Mouse (Mus musculus) limb, embryonic 11.5 days (tissue): ENCODE data around the gene Plpp1. TPM values are rescaled to one million over a fixed set of nuclear protein-coding genes. Genes with fewer than 3 reads are reported as not detected.
A peak's percentile ranks its signal among the peaks of the same experiment; 100 is the strongest.

Experiments used
- ATAC-seq: fragments of 200-750 bp; cut with Nextera tagmentation; 2 replicates; pipeline ENCODE4 v1.8.0; 2017; ENCODE audit warnings: low read depth; ENCODE audit not compliant: insufficient number of reproducible peaks, low FRiP score, low TSS enrichment
- DNase-seq: peaks from one replicate; pipeline ENCODE4 v3.0.0-alpha.2; 2015; ENCODE audit warnings: low spot score
- H3K27ac ChIP-seq: fragments of 300-500 bp; sonication (generic); replicated peaks from 2 replicates; pipeline ENCODE4 v1.5.1; 2014; ENCODE audit warnings: low read depth, mild to moderate bottlenecking, low read length
- H3K27me3 ChIP-seq: fragments of 300-500 bp; sonication (generic); 2 replicates; pipeline ENCODE4 v1.6.1; 2014; ENCODE audit warnings: mild to moderate bottlenecking, low read length, mixed read lengths; ENCODE audit not compliant: control insufficient read depth, insufficient read depth
- H3K36me3 ChIP-seq: fragments of 300-500 bp; sonication (generic); 2 replicates; pipeline ENCODE4 v1.6.1; 2014; ENCODE audit warnings: mild to moderate bottlenecking, low read length, moderate library complexity, mixed read lengths; ENCODE audit not compliant: control insufficient read depth, insufficient read depth
- H3K4me1 ChIP-seq: fragments of 300-500 bp; sonication (generic); 2 replicates; pipeline ENCODE4 v1.6.1; 2014; ENCODE audit warnings: low read length, mixed read lengths; ENCODE audit not compliant: control insufficient read depth, insufficient read depth
- H3K4me2 ChIP-seq: fragments of 300-500 bp; sonication (generic); 2 replicates; pipeline ENCODE4 v1.6.1; 2014; ENCODE audit warnings: low read depth, mild to moderate bottlenecking, moderate library complexity; ENCODE audit not compliant: severe bottlenecking
- H3K4me3 ChIP-seq: fragments of 300-500 bp; sonication (generic); 2 replicates; pipeline ENCODE4 v1.5.1; 2014; ENCODE audit warnings: low read depth, low read length
- H3K9ac ChIP-seq: fragments of 300-500 bp; sonication (generic); 2 replicates; pipeline ENCODE4 v1.6.1; 2014; ENCODE audit warnings: mild to moderate bottlenecking, low read length
- H3K9me3 ChIP-seq: fragments of 300-500 bp; sonication (generic); 2 replicates; pipeline ENCODE4 v1.6.1; 2016; ENCODE audit warnings: low read length; ENCODE audit not compliant: control insufficient read depth
- WGBS: fragments of 180-500 bp; shearing (Covaris S2); extraction: QIAGEN DNeasy Blood & Tissue Kit; methylation state at CpG from one replicate; pipeline ENCODE4 v1.1.7; 2014; 5-methylcytosine and 5-hydroxymethylcytosine counted together
- polyA plus RNA-seq: library from polyadenylated mRNA; unstranded; fragments of >200 nt; fragmentation: Nextera tagmentation; extraction: Ambion mirVana; gene quantifications from 2 replicates; pipeline ENCODE4 v1.2.1, GENCODE M21; 2014

Plpp1 gene
- polyA plus RNA-seq, 1 experiment from 2014 or later: 22.4 TPM

DNA sequence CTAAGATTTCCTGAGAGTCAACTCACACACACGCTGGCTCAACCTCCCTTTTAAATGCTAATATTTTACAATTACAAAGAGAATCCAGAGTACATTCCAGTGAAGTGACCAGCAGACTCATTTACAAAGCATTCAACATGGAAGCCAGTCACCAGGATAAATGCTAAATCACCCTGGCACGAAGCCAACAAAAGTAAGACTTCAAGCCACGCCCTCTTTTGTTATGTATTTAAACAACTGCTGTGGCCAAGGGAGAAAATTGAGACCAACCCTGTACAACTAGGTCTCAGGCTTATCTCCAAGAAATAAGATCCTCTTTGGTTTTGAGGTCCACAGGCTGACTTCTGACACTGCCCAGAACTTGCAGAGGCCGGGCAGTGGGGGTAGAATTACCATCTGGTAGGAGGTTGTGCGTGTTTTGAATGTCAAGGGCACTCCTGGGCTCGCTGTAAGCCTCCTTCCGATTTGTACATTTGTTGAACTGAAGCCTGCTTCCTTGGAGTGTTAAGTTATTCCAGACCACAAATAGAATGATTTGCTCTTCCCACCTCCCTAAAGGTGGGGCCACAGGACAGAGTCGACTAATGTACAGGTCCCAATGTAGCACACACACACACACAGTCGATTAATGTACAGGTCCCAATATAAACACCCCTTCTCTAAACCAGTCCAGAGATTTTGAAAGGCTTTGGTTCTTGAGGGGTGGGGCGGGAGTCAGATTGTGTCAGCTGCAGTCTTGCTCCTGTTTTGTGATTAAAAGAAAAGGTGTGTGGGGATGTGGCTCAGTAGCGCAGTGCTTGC is 29.9 kb upstream of the Plpp1 start:
- Histone ChIP-seq H3K4me1 (0 out of 2 replicates have a peak, but pooled peaks cover 2% of the 10 kb centered on the region), H3K9me3 (peaks cover 7% of the 10 kb centered on the region; the same call in 1 of the 2 replicates), H3K9ac (no peak overlapping the region), H3K36me3 (no peaks in the 10 kb centered on the region), H3K27ac (no peak overlapping the region), H3K27me3 (no peaks in the 10 kb centered on the region), H3K4me2 (no peak overlapping the region), H3K4me3 (no peak overlapping the region)
- 55% methylated on average over 11 of the region's 11 CpGs for WGBS
- peak; percentile 29 for DNase-seq
- peak; percentile 44; the same call in 1 of the 2 replicates for ATAC-seq

DNA sequence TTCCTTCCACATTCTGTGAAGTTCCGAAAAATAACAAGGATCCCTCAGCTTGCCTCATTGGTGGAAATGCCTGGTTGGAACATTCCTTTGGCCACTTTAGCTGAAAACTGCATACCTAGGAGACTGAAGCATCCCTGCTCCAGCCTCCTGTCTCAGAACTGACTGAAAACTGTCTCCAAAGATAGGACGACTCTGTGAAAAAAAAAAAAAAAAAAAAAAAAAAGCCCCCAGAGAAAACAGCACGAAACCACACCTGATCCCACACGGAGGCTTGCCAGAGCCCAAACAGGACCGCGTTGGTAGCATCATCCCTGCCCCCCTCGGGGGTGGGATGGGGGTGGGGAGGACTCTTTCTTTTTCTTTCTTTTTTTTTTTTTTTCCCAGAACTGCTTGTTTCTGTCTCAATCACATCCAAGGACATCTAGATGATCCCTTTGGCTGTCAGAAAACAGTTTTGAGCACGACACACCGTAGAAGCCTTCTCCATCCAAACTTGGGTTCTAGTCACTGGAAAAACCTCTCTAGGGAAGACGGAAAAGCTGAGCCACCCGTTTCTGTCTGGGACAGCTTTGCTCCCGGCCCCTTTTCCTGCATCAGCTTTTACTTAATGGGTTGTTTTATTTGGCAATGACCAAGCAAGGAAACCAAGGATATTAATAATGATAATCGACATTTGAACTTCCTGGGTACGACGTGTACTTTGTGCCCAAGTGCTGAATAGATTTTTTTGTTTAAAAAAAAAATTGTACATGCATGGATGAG is 29.0 kb upstream of the Plpp1 start:
- H3K27me3 ChIP-seq: no peaks in the 10 kb centered on the region
- peaks cover 7% of the 10 kb centered on the region; the same call in 1 of the 2 replicates for H3K9me3 ChIP-seq
- DNase-seq: no peak
- no peak overlapping the region for H3K4me2 ChIP-seq
- 0 out of 2 replicates have a peak, but pooled peaks cover 2% of the 10 kb centered on the region for H3K4me1 ChIP-seq
- 48% methylated on average over 15 of the region's 15 CpGs for WGBS
- no peak overlapping the region for H3K27ac ChIP-seq
- H3K36me3 ChIP-seq: no peaks in the 10 kb centered on the region
- H3K4me3 ChIP-seq: no peak overlapping the region
- ATAC-seq: no peak
- no peak overlapping the region for H3K9ac ChIP-seq

DNA sequence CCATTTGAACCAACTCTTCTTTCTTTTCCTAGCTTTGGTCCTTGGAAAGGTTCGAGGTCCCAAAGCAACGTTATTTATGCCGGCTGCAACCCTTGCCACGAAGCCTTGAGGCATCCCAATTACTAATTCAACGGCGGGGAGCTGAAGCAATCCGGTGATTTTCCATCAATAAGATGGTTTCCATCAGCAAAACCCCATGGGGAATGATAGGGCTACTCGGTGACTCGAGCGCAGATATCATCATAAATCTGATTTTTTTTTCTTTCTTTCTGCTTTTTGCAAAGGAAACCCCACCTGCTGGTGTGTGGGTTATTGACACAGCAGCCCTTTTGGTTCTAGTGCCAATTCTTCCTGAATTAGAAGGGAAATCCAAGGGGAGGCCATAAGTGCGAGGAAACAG is 28.3 kb upstream of the Plpp1 start:
- DNase-seq: no peak
- WGBS: 77% methylated on average over 11 of the region's 11 CpGs

DNA sequence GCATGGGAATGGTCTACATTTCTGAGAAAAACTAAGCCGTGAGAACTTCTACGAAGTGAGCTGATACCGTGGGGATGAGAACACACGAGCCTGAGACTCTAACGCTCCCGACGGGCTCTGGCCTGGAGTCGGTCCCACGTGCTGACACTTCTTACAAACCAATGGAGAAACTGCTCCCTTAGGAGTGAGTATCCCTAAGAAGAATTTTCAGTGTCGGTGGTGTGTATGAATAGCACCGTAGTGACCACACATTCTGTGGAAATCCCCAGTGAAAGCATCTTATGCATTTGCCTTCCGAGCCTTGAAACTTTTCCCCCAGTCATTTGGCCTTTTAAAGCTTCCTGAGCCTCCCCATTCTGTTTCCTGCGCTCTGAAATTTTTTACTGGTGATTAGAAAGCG is 27.7 kb upstream of the Plpp1 start:
- peaks cover under 1% of the 10 kb centered on the region; the same call in 1 of the 2 replicates for H3K9me3 ChIP-seq
- H3K9ac ChIP-seq: no peak overlapping the region
- H3K27ac ChIP-seq: no peak overlapping the region
- H3K27me3 ChIP-seq: no peaks in the 10 kb centered on the region
- DNase-seq (no peak), ATAC-seq (no peak)
- H3K4me1 ChIP-seq: 0 out of 2 replicates have a peak, but pooled peaks cover 2% of the 10 kb centered on the region
- H3K4me2 ChIP-seq: no peak overlapping the region
- H3K4me3 ChIP-seq: no peak overlapping the region
- no peaks in the 10 kb centered on the region for H3K36me3 ChIP-seq
- 77% methylated on average over 14 of the region's 14 CpGs for WGBS

More for the DNA sequence above, 28.3 kb upstream of the Plpp1 start:
- Histone ChIP-seq H3K4me3 (no peak overlapping the region), H3K27ac (no peak overlapping the region), H3K27me3 (no peaks in the 10 kb centered on the region), H3K9ac (no peak overlapping the region), H3K9me3 (peaks cover 6% of the 10 kb centered on the region; the same call in 1 of the 2 replicates), H3K36me3 (no peaks in the 10 kb centered on the region), H3K4me2 (no peak overlapping the region), H3K4me1 (0 out of 2 replicates have a peak, but pooled peaks cover 2% of the 10 kb centered on the region)
- no peak for ATAC-seq

DNA sequence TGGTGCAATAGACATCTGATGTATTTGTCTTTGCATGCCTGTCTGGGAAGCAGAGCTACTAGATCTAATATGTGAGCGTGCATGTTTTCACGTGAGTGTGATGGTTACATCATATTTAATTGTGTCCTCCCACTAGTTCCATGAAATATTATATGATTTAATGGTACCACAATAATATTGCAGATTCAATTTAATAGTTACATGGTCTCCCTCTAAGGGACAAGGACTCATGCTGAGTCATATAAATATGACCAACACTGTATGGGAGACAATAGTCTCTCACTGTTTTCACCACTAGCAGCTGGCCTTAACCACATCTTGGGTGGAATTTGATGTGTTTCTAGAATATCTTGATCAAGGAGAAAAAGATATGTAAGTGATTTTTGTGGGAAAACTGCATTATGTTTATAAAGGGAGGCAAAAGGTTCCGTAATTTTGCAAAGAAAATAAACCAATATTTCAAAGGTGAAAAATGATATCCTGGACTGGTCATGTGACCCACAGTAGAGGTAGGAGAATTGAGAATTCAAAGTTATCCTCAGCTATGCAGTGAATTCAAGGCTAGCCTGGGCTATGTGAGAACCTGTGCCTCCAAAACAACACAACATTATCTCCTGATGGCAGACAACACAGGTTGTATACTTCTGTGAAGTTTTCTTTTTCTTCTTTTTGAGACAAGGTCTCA is 26.5 kb upstream of the Plpp1 start:
- no peak overlapping the region for H3K27ac ChIP-seq
- H3K4me1 ChIP-seq: 0 out of 2 replicates have a peak, but pooled peaks cover 2% of the 10 kb centered on the region
- H3K36me3 ChIP-seq: no peaks in the 10 kb centered on the region
- H3K9me3 ChIP-seq: no peaks in the 10 kb centered on the region
- no peak for ATAC-seq
- no peak for DNase-seq
- no peak overlapping the region for H3K9ac ChIP-seq
- H3K27me3 ChIP-seq: no peaks in the 10 kb centered on the region
- WGBS: 93% methylated on average over 3 of the region's 3 CpGs
- H3K4me2 ChIP-seq: no peak overlapping the region
- no peak overlapping the region for H3K4me3 ChIP-seq

DNA sequence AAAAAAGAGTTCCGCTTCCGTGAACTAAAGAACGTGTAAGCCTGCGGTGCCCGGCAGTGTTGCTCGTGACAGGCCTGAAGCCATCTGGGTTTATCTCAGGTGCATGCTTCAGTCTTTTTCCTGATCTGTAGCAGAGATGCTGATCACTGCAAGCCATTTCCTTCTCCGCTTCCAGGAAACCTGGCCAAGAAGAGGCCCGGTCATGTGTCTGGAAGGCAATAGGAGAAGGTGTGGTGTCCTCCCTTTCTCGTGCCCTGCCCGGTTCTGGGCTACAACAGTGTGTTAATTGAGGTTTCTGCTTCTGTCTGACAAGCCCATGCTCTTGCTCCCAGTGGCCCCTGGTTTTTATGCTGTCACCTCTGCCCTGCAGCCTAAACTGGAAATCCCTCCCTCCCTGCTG is 24.7 kb upstream of the Plpp1 start:
- Histone ChIP-seq H3K27ac (no peak overlapping the region), H3K9ac (no peak overlapping the region), H3K4me3 (no peak overlapping the region), H3K27me3 (no peaks in the 10 kb centered on the region), H3K36me3 (no peaks in the 10 kb centered on the region), H3K4me1 (0 out of 2 replicates have a peak, but pooled peaks cover 2% of the 10 kb centered on the region), H3K4me2 (no peak overlapping the region), H3K9me3 (no peaks in the 10 kb centered on the region)
- ATAC-seq: no peak
- DNase-seq: no peak
- 93% methylated on average over 10 of the region's 10 CpGs for WGBS

DNA sequence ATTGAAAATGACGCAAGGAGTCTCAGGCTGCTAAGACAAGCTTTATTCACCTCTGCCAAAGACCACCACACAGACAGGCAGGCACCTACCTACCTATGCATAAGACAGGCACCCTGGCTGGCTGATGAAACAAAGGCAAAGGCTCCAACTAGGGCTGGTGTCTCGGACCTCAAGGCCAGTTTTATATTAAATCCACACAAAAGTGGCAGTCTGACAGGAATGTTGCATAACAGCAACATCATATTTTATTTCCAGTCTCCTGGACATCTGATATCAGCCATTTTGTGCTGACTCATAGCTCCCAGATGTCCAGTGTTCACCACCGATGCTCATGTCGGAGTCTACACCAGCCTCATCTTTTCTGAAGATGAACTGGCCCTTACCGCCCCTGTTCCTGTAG is 22.2 kb upstream of the Plpp1 start:
- Histone ChIP-seq H3K27me3 (no peaks in the 10 kb centered on the region), H3K4me1 (no peaks in the 10 kb centered on the region), H3K4me3 (no peak overlapping the region), H3K36me3 (no peaks in the 10 kb centered on the region), H3K9ac (no peak overlapping the region), H3K9me3 (no peaks in the 10 kb centered on the region), H3K27ac (no peak overlapping the region), H3K4me2 (no peak overlapping the region)
- WGBS: 87% methylated on average over 5 of the region's 5 CpGs
- DNase-seq (no peak), ATAC-seq (no peak)

DNA sequence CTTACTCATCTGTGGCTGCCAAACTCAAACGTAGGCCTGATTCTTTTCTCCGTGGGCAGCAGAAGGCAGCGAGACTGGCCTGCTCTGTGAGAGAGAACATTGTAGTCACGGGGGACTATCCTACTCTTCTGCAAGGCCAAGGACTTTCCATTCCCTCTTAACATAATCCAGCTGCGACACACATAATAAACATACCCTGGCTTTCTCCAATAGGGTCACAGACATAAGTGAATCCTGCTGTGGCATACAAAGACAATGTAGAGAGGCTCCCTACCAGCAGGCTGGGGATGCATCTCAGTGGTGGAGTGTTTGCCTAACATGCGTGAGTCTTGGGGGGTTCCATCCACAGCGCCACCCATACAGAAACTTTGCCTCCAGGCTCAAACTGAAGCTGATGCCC is 15.3 kb upstream of the Plpp1 start:
- DNase-seq (no peak), ATAC-seq (no peak)
- Histone ChIP-seq H3K4me1 (no peaks in the 10 kb centered on the region), H3K9ac (no peak overlapping the region), H3K4me3 (no peak overlapping the region), H3K27me3 (no peaks in the 10 kb centered on the region), H3K36me3 (no peaks in the 10 kb centered on the region), H3K27ac (no peak overlapping the region), H3K4me2 (no peak overlapping the region), H3K9me3 (no peaks in the 10 kb centered on the region)
- 84% methylated on average over 7 of the region's 7 CpGs for WGBS
